Mouse (Mus musculus) bone marrow, adult 2 months (tissue): ENCODE data around the gene Hist2h3c2.

ENCODE experiments used
- CTCF ChIP-seq: fragments of 200-500 bp; IDR thresholded peaks from 2 replicates; pipeline ENCODE4 v1.5.1; 2011; ENCODE audit warnings: low read length, control low read depth; ENCODE audit not compliant: control insufficient read depth, insufficient read depth
- POLR2A ChIP-seq: fragments of 200-500 bp; IDR thresholded peaks from 2 replicates; pipeline ENCODE4 v1.6.1; 2011; ENCODE audit warnings: low read depth, mild to moderate bottlenecking, control low read depth, low read length, borderline replicate concordance; ENCODE audit not compliant: control insufficient read depth

DNA sequence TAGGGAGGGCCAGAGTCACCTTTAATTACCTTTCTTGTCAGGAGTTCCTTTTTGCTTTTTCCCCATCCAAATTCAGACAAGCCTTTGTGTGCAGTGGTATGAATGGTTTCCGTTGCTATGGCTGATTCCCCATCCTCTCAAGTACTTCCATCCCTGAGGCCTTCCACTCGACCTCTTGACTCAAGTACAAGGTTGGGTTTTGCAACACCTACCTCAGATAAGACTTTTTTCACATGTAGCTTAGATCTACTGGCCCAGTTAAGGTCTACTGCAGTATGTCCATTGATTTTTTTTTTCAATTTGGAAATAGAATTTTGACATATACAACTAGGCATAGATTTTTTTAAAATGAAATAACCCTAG, 7.2 kb downstream of the Hist2h3c2 start:
- TF ChIP-seq CTCF, result no peak
- TF ChIP-seq POLR2A, result no peak
